Mouse (Mus musculus) forebrain, embryonic 14.5 days (tissue): ENCODE data around the gene Dnal1. TPM values are rescaled to one million over a fixed set of nuclear protein-coding genes. Genes with fewer than 3 reads are reported as not detected.
A peak's percentile ranks its signal among the peaks of the same experiment; 100 is the strongest.

Experiments
- ATAC-seq: fragments of 200-750 bp; cut with Nextera tagmentation; 2 replicates; pipeline ENCODE4 v1.8.0; 2017; ENCODE audit warnings: mild to moderate bottlenecking, moderate library complexity
- DNase-seq: peaks from one replicate; pipeline ENCODE4 v3.0.0-alpha.2; 2015; ENCODE audit warnings: low spot score
- H3K27ac ChIP-seq: fragments of 300-500 bp; sonication (generic); 2 replicates; pipeline ENCODE4 v1.5.1; 2014; ENCODE audit warnings: low read depth, mild to moderate bottlenecking, control low read depth, low read length, moderate library complexity
- H3K27me3 ChIP-seq: fragments of 300-500 bp; sonication (generic); replicated peaks from 2 replicates; pipeline ENCODE4 v1.6.1; 2014; ENCODE audit warnings: low read length, control low read depth, mixed read lengths; ENCODE audit not compliant: control insufficient read depth, insufficient read depth
- H3K36me3 ChIP-seq: fragments of 300-500 bp; sonication (generic); 2 replicates; pipeline ENCODE4 v1.6.1; 2014; ENCODE audit warnings: low read length, control low read depth; ENCODE audit not compliant: control insufficient read depth, insufficient read depth
- H3K4me1 ChIP-seq: fragments of 300-500 bp; sonication (generic); 2 replicates; pipeline ENCODE4 v1.6.1; 2014; ENCODE audit warnings: antibody characterized with exemption, low read length, control low read depth; ENCODE audit not compliant: control insufficient read depth, insufficient read depth
- H3K4me2 ChIP-seq: fragments of 300-500 bp; sonication (generic); 2 replicates; pipeline ENCODE4 v1.6.1; 2014; ENCODE audit warnings: mild to moderate bottlenecking, control low read depth, low read length
- H3K4me3 ChIP-seq: fragments of 300-500 bp; sonication (generic); 2 replicates; pipeline ENCODE4 v1.5.1; 2014; ENCODE audit warnings: low read depth, low read length, control low read depth
- H3K9ac ChIP-seq: fragments of 300-500 bp; sonication (generic); 2 replicates; pipeline ENCODE4 v1.6.1; 2014; ENCODE audit warnings: mild to moderate bottlenecking, low read length, control low read depth, moderate library complexity
- H3K9me3 ChIP-seq: fragments of 300-500 bp; sonication (generic); replicated peaks from 2 replicates; pipeline ENCODE4 v1.6.1; 2016; ENCODE audit warnings: low read length, control low read depth, mixed read lengths; ENCODE audit not compliant: control insufficient read depth
- WGBS: fragments of 180-500 bp; shearing (Covaris S2); extraction: QIAGEN DNeasy Blood & Tissue Kit; methylation state at CpG from one replicate; pipeline ENCODE4 v1.1.7; 2014; 5-methylcytosine and 5-hydroxymethylcytosine counted together
- polyA plus RNA-seq: library from polyadenylated mRNA; unstranded; fragments of >200 nt; fragmentation: Nextera tagmentation; extraction: Ambion mirVana; gene quantifications from 2 replicates; pipeline ENCODE4 v1.2.1, GENCODE M21; 2014

Gene Dnal1
- polyA plus RNA-seq, 1 experiment from 2014 or later, result 6.6 TPM

GRCm38 (mm10) chr12:84137131-84137530, 23.0 kb downstream of the Dnal1 start:
- H3K4me3 ChIP-seq, result no peak overlapping the region
- DNase-seq, result no peak
- no peaks in the 10 kb centered on the region for H3K27me3 ChIP-seq
- H3K9me3 ChIP-seq, result no peaks in the 10 kb centered on the region
- no peak overlapping the region for H3K9ac ChIP-seq
- ATAC-seq, result no peak
- WGBS, result 97% methylated on average over 7 of the region's 7 CpGs
- no peak overlapping the region for H3K27ac ChIP-seq
- no peak overlapping the region for H3K4me2 ChIP-seq
- no peaks in the 10 kb centered on the region for H3K4me1 ChIP-seq
- H3K36me3 ChIP-seq, result peaks cover 30% of the 10 kb centered on the region

- 72% methylated on average over 4 of the region's 4 CpGs for WGBS
- no peak overlapping the region for H3K9ac ChIP-seq
- no peaks in the 10 kb centered on the region for H3K9me3 ChIP-seq
- H3K27ac ChIP-seq, result no peak overlapping the region
- no peak for ATAC-seq
- H3K4me1 ChIP-seq, result no peaks in the 10 kb centered on the region
- DNase-seq, result no peak
- peaks cover 30% of the 10 kb centered on the region for H3K36me3 ChIP-seq
- no peak overlapping the region for H3K4me2 ChIP-seq
- no peak overlapping the region for H3K4me3 ChIP-seq
- no peaks in the 10 kb centered on the region for H3K27me3 ChIP-seq
Measured at GRCm38 (mm10) chr12:84140135-84140534, 26.0 kb downstream of the Dnal1 start.

- ATAC-seq (no peak), DNase-seq (no peak)
- H3K4me3 ChIP-seq, result no peak overlapping the region
- WGBS, result 85% methylated on average over 4 of the region's 4 CpGs
- H3K9ac ChIP-seq, result no peak overlapping the region
- no peaks in the 10 kb centered on the region for H3K27me3 ChIP-seq
- no peaks in the 10 kb centered on the region for H3K4me1 ChIP-seq
- H3K27ac ChIP-seq, result no peak overlapping the region
- H3K36me3 ChIP-seq, result peaks cover 23% of the 10 kb centered on the region
- no peak overlapping the region for H3K4me2 ChIP-seq
- H3K9me3 ChIP-seq, result no peaks in the 10 kb centered on the region
Measured at GRCm38 (mm10) chr12:84141271-84141670, 27.1 kb downstream of the Dnal1 start.

GRCm38 (mm10) chr12:84142281-84143050, 28.3 kb downstream of the Dnal1 start:
- Histone ChIP-seq H3K27me3 (no peaks in the 10 kb centered on the region), H3K4me3 (no peak overlapping the region), H3K9ac (no peak overlapping the region), H3K27ac (no peak overlapping the region), H3K4me1 (no peaks in the 10 kb centered on the region), H3K4me2 (no peak overlapping the region), H3K36me3 (peaks cover 15% of the 10 kb centered on the region), H3K9me3 (no peaks in the 10 kb centered on the region)
- no peak for DNase-seq
- 65% methylated on average over 14 of the region's 14 CpGs for whole genome bisulfite sequencing
- ATAC-seq, result no peak

GRCm38 (mm10) chr12:84147954-84148621, 33.9 kb downstream of the Dnal1 start, which contains the start of gene Pnma1:
Pnma1 (minus strand) TSS chr12:84148489.
- DNase-seq (peak; percentile 97), ATAC-seq (peak; percentile 97)
- H3K4me2 ChIP-seq, result peak within 1 kb of the TSS; percentile 94
- peaks cover 27% of the 10 kb centered on the region for H3K36me3 ChIP-seq
- H3K27ac ChIP-seq, result peak within 1 kb of the TSS; percentile 78
- peaks cover 4% of the 10 kb centered on the region; the same call in 1 of the 2 replicates for H3K4me1 ChIP-seq
- no peaks in the 10 kb centered on the region for H3K27me3 ChIP-seq
- WGBS, result under 1% methylated on average over 50 of the region's 50 CpGs
- H3K9me3 ChIP-seq, result no peaks in the 10 kb centered on the region
- peak within 1 kb of the TSS; percentile 72 for H3K9ac ChIP-seq
- peak within 1 kb of the TSS; percentile 58 for H3K4me3 ChIP-seq

GRCm38 (mm10) chr12:84148622-84149012, 34.5 kb downstream of the Dnal1 start:
- peak overlapping the region; percentile 72 for H3K9ac ChIP-seq
- DNase-seq (no peak), ATAC-seq (peak; percentile 35)
- no peaks in the 10 kb centered on the region for H3K9me3 ChIP-seq
- H3K27me3 ChIP-seq, result no peaks in the 10 kb centered on the region
- H3K36me3 ChIP-seq, result peaks cover 30% of the 10 kb centered on the region
- H3K27ac ChIP-seq, result peak overlapping the region; percentile 46; the same call in 1 of the 2 replicates
- H3K4me2 ChIP-seq, result peak overlapping the region; percentile 94
- H3K4me3 ChIP-seq, result peak overlapping the region; percentile 58
- WGBS, result 4% methylated on average over 10 of the region's 10 CpGs
- H3K4me1 ChIP-seq, result peaks cover 4% of the 10 kb centered on the region; the same call in 1 of the 2 replicates

GRCm38 (mm10) chr12:84149971-84150370, 35.8 kb downstream of the Dnal1 start:
- WGBS, result 74% methylated on average over 15 of the region's 15 CpGs
- ATAC-seq (no peak), DNase-seq (peak; percentile 12)
- no peak overlapping the region for H3K4me2 ChIP-seq
- no peaks in the 10 kb centered on the region for H3K27me3 ChIP-seq
- no peaks in the 10 kb centered on the region for H3K9me3 ChIP-seq
- H3K9ac ChIP-seq, result 0 out of 2 replicates have a peak overlapping the region, but pooled peaks have one; percentile 25
- peaks cover 39% of the 10 kb centered on the region for H3K36me3 ChIP-seq
- no peak overlapping the region for H3K4me3 ChIP-seq
- peaks cover 4% of the 10 kb centered on the region; the same call in 1 of the 2 replicates for H3K4me1 ChIP-seq
- H3K27ac ChIP-seq, result no peak overlapping the region

- H3K9me3 ChIP-seq, result no peaks in the 10 kb centered on the region
- DNase-seq (no peak), ATAC-seq (no peak)
- H3K4me2 ChIP-seq, result no peak overlapping the region
- peaks cover 48% of the 10 kb centered on the region for H3K36me3 ChIP-seq
- no peaks in the 10 kb centered on the region for H3K27me3 ChIP-seq
- peaks cover 4% of the 10 kb centered on the region; the same call in 1 of the 2 replicates for H3K4me1 ChIP-seq
- H3K27ac ChIP-seq, result no peak overlapping the region
- no peak overlapping the region for H3K4me3 ChIP-seq
- no peak overlapping the region for H3K9ac ChIP-seq
- WGBS, result 72% methylated on average over 6 of the region's 6 CpGs
Measured at GRCm38 (mm10) chr12:84150976-84151375, 36.8 kb downstream of the Dnal1 start.

GRCm38 (mm10) chr12:84151911-84152310, 37.7 kb downstream of the Dnal1 start:
- H3K4me1 ChIP-seq, result peaks cover 4% of the 10 kb centered on the region; the same call in 1 of the 2 replicates
- no peaks in the 10 kb centered on the region for H3K27me3 ChIP-seq
- no peak overlapping the region for H3K4me2 ChIP-seq
- no peaks in the 10 kb centered on the region for H3K9me3 ChIP-seq
- H3K4me3 ChIP-seq, result no peak overlapping the region
- H3K36me3 ChIP-seq, result peaks cover 57% of the 10 kb centered on the region
- no peak for DNase-seq
- no peak for ATAC-seq
- no peak overlapping the region for H3K27ac ChIP-seq
- H3K9ac ChIP-seq, result no peak overlapping the region
- WGBS, result 93% methylated on average over 10 of the region's 10 CpGs
